Mouse (Mus musculus) embryonic facial prominence, embryonic 15.5 days (tissue): ENCODE data around the gene Ints13. TPM values are rescaled to one million over a fixed set of nuclear protein-coding genes. Genes with fewer than 3 reads are reported as not detected.

Experiments used
- ATAC-seq: fragments of 200-750 bp; cut with Nextera tagmentation; 2 replicates; pipeline ENCODE4 v1.8.0; 2017; ENCODE audit warnings: low read depth, moderate TSS enrichment; ENCODE audit not compliant: insufficient number of reproducible peaks, low FRiP score, low TSS enrichment
- H3K27ac ChIP-seq: fragments of 300-500 bp; sonication (generic); replicated peaks from 2 replicates; pipeline ENCODE4 v1.5.1; 2015; ENCODE audit warnings: mild to moderate bottlenecking, inconsistent platforms
- H3K27me3 ChIP-seq: fragments of 300-500 bp; sonication (generic); 2 replicates; pipeline ENCODE4 v1.6.1; 2015; ENCODE audit warnings: inconsistent platforms
- H3K36me3 ChIP-seq: fragments of 300-500 bp; sonication (generic); 2 replicates; pipeline ENCODE4 v1.6.1; 2015; ENCODE audit warnings: mild to moderate bottlenecking, inconsistent platforms
- H3K4me1 ChIP-seq: fragments of 300-500 bp; sonication (generic); 2 replicates; pipeline ENCODE4 v1.6.1; 2015; ENCODE audit warnings: inconsistent platforms
- H3K4me2 ChIP-seq: fragments of 300-500 bp; sonication (generic); replicated peaks from 2 replicates; pipeline ENCODE4 v1.6.1; 2015; ENCODE audit warnings: mild to moderate bottlenecking, inconsistent platforms
- H3K4me3 ChIP-seq: fragments of 300-500 bp; sonication (generic); replicated peaks from 2 replicates; pipeline ENCODE4 v1.5.1; 2015; ENCODE audit warnings: mild to moderate bottlenecking, inconsistent platforms
- H3K9ac ChIP-seq: fragments of 300-500 bp; sonication (generic); 2 replicates; pipeline ENCODE4 v1.6.1; 2015; ENCODE audit warnings: inconsistent platforms
- H3K9me3 ChIP-seq: fragments of 300-500 bp; sonication (generic); replicated peaks from 2 replicates; pipeline ENCODE4 v1.6.1; 2016; ENCODE audit warnings: inconsistent platforms
- WGBS: fragments of 180-500 bp; shearing (Covaris S2); methylation state at CpG from one replicate; pipeline ENCODE4 v1.1.7; 2015; 5-methylcytosine and 5-hydroxymethylcytosine counted together
- polyA plus RNA-seq: library from polyadenylated mRNA; unstranded; fragments of >200 nt; fragmentation: Nextera tagmentation; extraction: Ambion mirVana; gene quantifications from 2 replicates; pipeline ENCODE4 v1.2.1, GENCODE M21; 2015

Gene Ints13
- 56.2 and 61.6 TPM in 2 replicates for polyA plus RNA-seq

- H3K27me3 ChIP-seq = no peaks in the 10 kb centered on the region
- WGBS = under 1% methylated on average over 77 of the region's 77 CpGs
- H3K4me1 ChIP-seq = peaks cover 20% of the 10 kb centered on the region
- peak within 1 kb of the TSS; percentile 81 for H3K9ac ChIP-seq
- H3K27ac ChIP-seq = peak within 1 kb of the TSS; percentile 98
- no peaks in the 10 kb centered on the region for H3K36me3 ChIP-seq
- peak within 1 kb of the TSS; percentile 77 for H3K4me3 ChIP-seq
- peak; percentile 95 for ATAC-seq
- peak within 1 kb of the TSS; percentile 68 for H3K4me2 ChIP-seq
- no peaks in the 10 kb centered on the region for H3K9me3 ChIP-seq
These were observed at the start of gene Ints13 for GRCm38 (mm10) chr6:146577310-146578109. Ints13 (minus strand) TSS chr6:146577835.

- H3K27ac ChIP-seq = no peak overlapping the region
- H3K27me3 ChIP-seq = no peaks in the 10 kb centered on the region
- H3K4me3 ChIP-seq = no peak overlapping the region
- H3K9me3 ChIP-seq = no peaks in the 10 kb centered on the region
- no peak for ATAC-seq
- WGBS = 88% methylated on average over 2 of the region's 2 CpGs
- no peak overlapping the region for H3K4me2 ChIP-seq
- H3K4me1 ChIP-seq = no peaks in the 10 kb centered on the region
- no peak overlapping the region for H3K9ac ChIP-seq
- H3K36me3 ChIP-seq = peaks cover 77% of the 10 kb centered on the region
These were observed 39.0 kb upstream of the Ints13 start for GRCm38 (mm10) chr6:146616670-146617069.

GRCm38 (mm10) chr6:146615891-146616290 lies 38.3 kb upstream of the Ints13 start:
- 91% methylated on average over 8 of the region's 8 CpGs for WGBS

GRCm38 (mm10) chr6:146614541-146614940 lies 36.9 kb upstream of the Ints13 start:
- Histone ChIP-seq H3K4me3 (no peak overlapping the region), H3K36me3 (peaks cover 86% of the 10 kb centered on the region), H3K9ac (no peak overlapping the region), H3K4me2 (no peak overlapping the region), H3K4me1 (no peaks in the 10 kb centered on the region), H3K27me3 (no peaks in the 10 kb centered on the region), H3K9me3 (no peaks in the 10 kb centered on the region), H3K27ac (no peak overlapping the region)
- WGBS = 88% methylated on average over 5 of the region's 5 CpGs
- no peak for ATAC-seq

More at GRCm38 (mm10) chr6:146615891-146616290, 38.3 kb upstream of the Ints13 start:
- no peak overlapping the region for H3K4me2 ChIP-seq
- H3K4me3 ChIP-seq = no peak overlapping the region
- no peaks in the 10 kb centered on the region for H3K4me1 ChIP-seq
- H3K27ac ChIP-seq = no peak overlapping the region
- H3K9ac ChIP-seq = no peak overlapping the region
- no peaks in the 10 kb centered on the region for H3K27me3 ChIP-seq
- H3K36me3 ChIP-seq = peaks cover 81% of the 10 kb centered on the region
- no peak for ATAC-seq
- H3K9me3 ChIP-seq = no peaks in the 10 kb centered on the region

- Histone ChIP-seq H3K9ac (no peak overlapping the region), H3K36me3 (peaks cover 90% of the 10 kb centered on the region), H3K9me3 (no peaks in the 10 kb centered on the region), H3K4me1 (no peaks in the 10 kb centered on the region), H3K4me3 (no peak overlapping the region), H3K27ac (no peak overlapping the region), H3K4me2 (no peak overlapping the region), H3K27me3 (no peaks in the 10 kb centered on the region)
- ATAC-seq = no peak
- WGBS = 94% methylated on average over 5 of the region's 5 CpGs
These were observed 36.3 kb upstream of the Ints13 start for GRCm38 (mm10) chr6:146613907-146614306.

GRCm38 (mm10) chr6:146612736-146613135 lies 35.1 kb upstream of the Ints13 start:
- no peaks in the 10 kb centered on the region for H3K9me3 ChIP-seq
- H3K27me3 ChIP-seq = no peaks in the 10 kb centered on the region
- 81% methylated on average over 5 of the region's 5 CpGs for WGBS
- no peak overlapping the region for H3K4me2 ChIP-seq
- H3K9ac ChIP-seq = no peak overlapping the region
- ATAC-seq = no peak
- no peak overlapping the region for H3K27ac ChIP-seq
- H3K4me3 ChIP-seq = no peak overlapping the region
- no peaks in the 10 kb centered on the region for H3K4me1 ChIP-seq
- peaks cover 83% of the 10 kb centered on the region for H3K36me3 ChIP-seq

GRCm38 (mm10) chr6:146611897-146612296 lies 34.3 kb upstream of the Ints13 start:
- ATAC-seq = no peak
- no peak overlapping the region for H3K9ac ChIP-seq
- no peaks in the 10 kb centered on the region for H3K4me1 ChIP-seq
- H3K36me3 ChIP-seq = peaks cover 80% of the 10 kb centered on the region
- H3K9me3 ChIP-seq = no peaks in the 10 kb centered on the region
- no peak overlapping the region for H3K27ac ChIP-seq
- H3K4me2 ChIP-seq = no peak overlapping the region
- no peak overlapping the region for H3K4me3 ChIP-seq
- H3K27me3 ChIP-seq = no peaks in the 10 kb centered on the region
- WGBS = 88% methylated on average over 7 of the region's 7 CpGs

- ATAC-seq = no peak
- 92% methylated on average over 6 of the region's 6 CpGs for WGBS
- Histone ChIP-seq H3K4me3 (no peak overlapping the region), H3K9ac (no peak overlapping the region), H3K27ac (no peak overlapping the region), H3K27me3 (no peaks in the 10 kb centered on the region), H3K4me2 (no peak overlapping the region), H3K9me3 (no peaks in the 10 kb centered on the region), H3K36me3 (peaks cover 80% of the 10 kb centered on the region), H3K4me1 (no peaks in the 10 kb centered on the region)
These were observed 33.8 kb upstream of the Ints13 start for GRCm38 (mm10) chr6:146611385-146611784.

GRCm38 (mm10) chr6:146603651-146604050 lies 26.0 kb upstream of the Ints13 start:
- H3K4me2 ChIP-seq = no peak overlapping the region
- no peaks in the 10 kb centered on the region for H3K4me1 ChIP-seq
- no peak overlapping the region for H3K4me3 ChIP-seq
- H3K9ac ChIP-seq = no peak overlapping the region
- no peaks in the 10 kb centered on the region for H3K9me3 ChIP-seq
- H3K27me3 ChIP-seq = no peaks in the 10 kb centered on the region
- peaks cover 76% of the 10 kb centered on the region for H3K36me3 ChIP-seq
- ATAC-seq = no peak
- 85% methylated on average over 10 of the region's 10 CpGs for WGBS
- no peak overlapping the region for H3K27ac ChIP-seq

GRCm38 (mm10) chr6:146602601-146603000 lies 25.0 kb upstream of the Ints13 start:
- Histone ChIP-seq H3K36me3 (peaks cover 74% of the 10 kb centered on the region), H3K4me1 (no peaks in the 10 kb centered on the region), H3K9ac (no peak overlapping the region), H3K27me3 (no peaks in the 10 kb centered on the region), H3K4me3 (no peak overlapping the region), H3K27ac (no peak overlapping the region), H3K9me3 (no peaks in the 10 kb centered on the region), H3K4me2 (no peak overlapping the region)
- no peak for ATAC-seq
- WGBS = 84% methylated on average over 4 of the region's 4 CpGs

GRCm38 (mm10) chr6:146585134-146585533 lies 7.5 kb upstream of the Ints13 start:
- Histone ChIP-seq H3K9me3 (no peaks in the 10 kb centered on the region), H3K4me2 (no peak overlapping the region), H3K36me3 (peaks cover 36% of the 10 kb centered on the region), H3K27me3 (no peaks in the 10 kb centered on the region), H3K9ac (no peak overlapping the region), H3K4me3 (no peak overlapping the region), H3K4me1 (no peaks in the 10 kb centered on the region), H3K27ac (no peak overlapping the region)
- 90% methylated on average over 4 of the region's 5 CpGs for WGBS
- no peak for ATAC-seq
